Mouse (Mus musculus) spleen, adult 2 months (tissue): ENCODE measurements around the gene Zswim7.

ENCODE experiments used
- CTCF ChIP-seq: fragments of 200-500 bp; IDR thresholded peaks from 2 replicates; pipeline ENCODE4 v1.5.1; 2011; ENCODE audit warnings: mild to moderate bottlenecking, inconsistent platforms; ENCODE audit not compliant: insufficient read depth, insufficient read length, insufficient replicate concordance; ENCODE audit errors: extremely low read depth
- POLR2A ChIP-seq: fragments of 200-500 bp; IDR thresholded peaks from 2 replicates; pipeline ENCODE4 v1.6.1; 2011; ENCODE audit warnings: low read depth, low read length, inconsistent platforms

DNA sequence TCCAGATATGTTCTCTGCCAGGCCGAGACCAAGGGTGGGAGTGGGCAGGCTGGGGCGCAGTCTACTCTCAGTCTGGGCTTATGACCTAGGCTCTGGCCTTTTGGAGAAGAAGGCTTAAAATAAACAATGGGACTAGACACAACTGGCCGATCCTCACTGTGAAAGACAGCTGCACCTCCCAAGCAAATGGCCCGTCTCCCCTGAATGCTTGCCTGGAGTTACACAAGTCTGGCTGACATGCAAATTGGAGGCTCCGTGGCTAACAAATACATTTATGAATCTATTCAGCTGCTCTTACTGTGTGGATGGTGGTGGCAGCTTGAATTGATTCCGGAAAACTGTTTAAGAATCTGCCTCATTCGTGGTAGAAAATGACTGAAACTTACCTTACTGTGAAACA lies 15.5 kb downstream of the Zswim7 start:
- TF ChIP-seq CTCF (no peak), POLR2A (no peak)
